Mouse (Mus musculus): ENCODE results near the gene Carns1. TPM values are rescaled to one million over a fixed set of nuclear protein-coding genes. Genes with fewer than 3 reads are reported as not detected.

Gene Carns1
- total RNA-seq, 2 experiments from 2014 or later = 3.1 to 3.5 TPM

DNA sequence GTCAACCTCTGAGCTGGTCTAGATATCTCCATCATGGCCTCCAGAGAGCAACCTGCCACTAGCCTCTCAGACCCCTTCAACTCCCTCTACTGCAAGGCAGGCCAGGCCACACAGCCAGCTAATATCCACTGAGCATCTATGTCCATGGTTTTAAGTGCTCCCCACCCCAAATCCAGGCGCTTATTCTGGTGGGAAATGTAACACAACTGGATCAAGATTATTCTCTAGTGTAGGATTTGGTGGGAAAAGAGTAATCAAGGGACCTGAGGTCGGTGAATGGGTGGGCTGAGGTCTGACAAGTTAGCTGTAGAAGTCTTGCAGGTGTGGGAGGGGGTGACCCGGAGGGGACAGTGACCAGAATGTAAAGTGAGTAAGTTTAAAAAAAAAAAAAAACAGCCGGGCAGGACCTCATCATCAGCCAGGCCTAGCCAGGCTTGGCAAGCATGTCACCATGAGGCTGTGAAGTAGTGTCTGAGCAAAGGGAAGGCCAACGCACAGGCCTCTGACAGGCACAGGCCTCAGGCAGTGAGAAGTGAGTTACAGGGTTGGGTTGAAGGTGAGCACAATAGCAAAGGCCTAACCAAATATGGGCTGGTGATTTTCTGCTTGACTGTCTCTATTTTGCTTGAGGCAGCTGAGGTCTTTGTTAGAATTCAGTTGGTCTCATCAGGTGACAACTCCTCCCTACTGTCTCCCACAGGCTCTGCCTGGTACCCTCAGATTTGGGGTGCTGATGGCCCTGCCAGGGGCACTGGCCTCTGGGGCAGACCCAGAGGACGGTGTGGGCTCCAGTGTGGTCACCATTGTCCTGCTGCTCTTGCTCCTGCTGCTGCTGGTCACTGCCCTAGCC is 19.8 kb downstream of the Carns1 start:
- DNase-seq (ENCODE audit: extremely low spot score in 1 of 2, low spot score in 2 of 2) = no peak

GRCm38 (mm10) chr19:4154437-4155222 is 20.6 kb downstream of the Carns1 start:
- intact Hi-C loops (cut with DNase I) = no loop called here
- DNase-seq (ENCODE audit: extremely low spot score in 1 of 2, low spot score in 2 of 2) = no peak

More for the DNA sequence above, 19.8 kb downstream of the Carns1 start:
- intact Hi-C loops (cut with DNase I) = no loop called here

GRCm38 (mm10) chr19:4153232-4153654 is 22.0 kb downstream of the Carns1 start, which contains the start of gene Ptprcap:
Gene Ptprcap, plus strand, starts transcription at chr19:4153604.
- peak in 1 of 2 experiments; percentile 31 for DNase-seq (ENCODE audit: extremely low spot score in 1 of 2, low spot score in 2 of 2)
- intact Hi-C loops (cut with DNase I) = no loop called here

DNA sequence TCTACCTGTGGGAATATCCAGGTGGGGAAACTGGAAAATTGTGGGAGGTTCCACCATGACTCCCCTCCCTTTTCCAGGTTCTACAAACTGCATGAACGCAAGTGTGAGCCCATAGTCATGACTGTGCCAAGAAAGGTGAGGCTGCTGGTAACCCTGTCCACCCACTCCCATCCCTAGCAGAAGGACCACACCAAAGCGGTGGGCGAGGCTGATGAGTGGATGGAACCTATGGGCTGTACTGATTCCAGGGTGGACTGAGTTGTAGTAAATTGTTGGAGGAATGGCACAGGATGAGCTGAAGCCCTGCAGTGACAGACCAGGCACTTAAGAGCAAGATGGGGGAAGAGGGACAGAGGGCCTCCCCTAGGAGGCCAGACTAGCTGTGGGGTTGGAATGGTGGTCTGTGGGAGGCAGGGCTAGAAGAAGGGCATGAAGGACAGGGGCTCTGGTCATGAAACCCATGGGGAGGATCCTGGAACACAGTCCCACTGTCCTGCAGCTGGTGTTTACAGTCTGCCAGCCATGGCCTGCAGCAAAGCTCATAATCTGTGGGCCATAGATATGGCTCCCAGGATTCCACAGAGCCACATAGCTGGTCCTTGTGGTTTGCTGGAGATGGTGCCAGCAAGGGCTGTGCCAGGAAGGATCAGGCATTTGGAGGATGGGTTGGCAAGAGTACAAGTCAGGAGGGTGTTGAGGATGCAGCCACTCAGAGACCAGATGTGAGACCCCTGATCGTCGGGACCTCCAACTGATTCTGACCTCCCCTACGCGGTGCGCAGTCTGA is 22.6 kb downstream of the Carns1 start:
- DNase-seq (ENCODE audit: extremely low spot score in 1 of 2, low spot score in 2 of 2) = peak in 1 of 2 experiments; percentile 13

DNA sequence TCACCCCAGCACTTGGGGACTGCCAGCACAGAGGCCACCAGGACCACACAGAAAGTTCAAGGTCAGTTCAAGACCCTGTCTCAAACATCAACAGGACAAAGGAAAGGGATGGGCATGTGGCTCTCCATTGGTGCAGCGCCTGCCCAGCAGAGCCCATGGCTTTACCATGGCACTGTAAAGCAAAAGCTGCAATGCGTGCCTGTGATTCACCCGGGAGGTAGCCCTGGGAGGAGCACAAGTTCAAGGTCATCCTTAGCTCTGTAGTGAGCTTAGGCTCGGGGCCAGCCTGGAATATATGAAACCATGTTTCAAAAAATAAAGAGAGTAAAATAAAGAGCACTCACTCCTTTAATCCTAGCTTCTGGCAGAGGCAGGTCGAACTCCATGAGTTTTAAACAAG is 23.4 kb downstream of the Carns1 start:
- intact Hi-C loops (cut with DNase I) = no loop called here
- DNase-seq (ENCODE audit: extremely low spot score in 1 of 2, low spot score in 2 of 2) = no peak

More for the DNA sequence above, 22.6 kb downstream of the Carns1 start:
- intact Hi-C loops (cut with DNase I) = no loop called here

DNA sequence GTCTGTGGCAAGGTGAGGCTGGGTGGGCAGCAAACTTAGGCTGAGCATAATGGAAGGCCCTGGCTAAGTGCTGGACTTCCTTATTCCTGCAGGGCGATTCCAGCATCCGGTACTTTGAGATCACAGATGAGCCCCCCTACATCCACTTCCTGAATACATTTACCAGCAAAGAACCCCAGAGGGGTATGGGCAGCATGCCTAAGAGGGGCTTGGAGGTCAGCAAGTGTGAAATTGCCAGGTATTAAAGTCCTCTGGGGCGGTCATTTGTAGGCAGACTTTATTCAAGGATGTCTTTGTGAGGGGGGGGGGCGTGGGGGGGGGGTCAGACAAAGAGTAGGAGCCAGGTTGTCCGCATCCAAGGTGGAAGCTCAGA is 23.8 kb downstream of the Carns1 start:
- DNase-seq (ENCODE audit: extremely low spot score in 1 of 2, low spot score in 2 of 2) = no peak
- intact Hi-C loops (cut with DNase I) = no loop called here

DNA sequence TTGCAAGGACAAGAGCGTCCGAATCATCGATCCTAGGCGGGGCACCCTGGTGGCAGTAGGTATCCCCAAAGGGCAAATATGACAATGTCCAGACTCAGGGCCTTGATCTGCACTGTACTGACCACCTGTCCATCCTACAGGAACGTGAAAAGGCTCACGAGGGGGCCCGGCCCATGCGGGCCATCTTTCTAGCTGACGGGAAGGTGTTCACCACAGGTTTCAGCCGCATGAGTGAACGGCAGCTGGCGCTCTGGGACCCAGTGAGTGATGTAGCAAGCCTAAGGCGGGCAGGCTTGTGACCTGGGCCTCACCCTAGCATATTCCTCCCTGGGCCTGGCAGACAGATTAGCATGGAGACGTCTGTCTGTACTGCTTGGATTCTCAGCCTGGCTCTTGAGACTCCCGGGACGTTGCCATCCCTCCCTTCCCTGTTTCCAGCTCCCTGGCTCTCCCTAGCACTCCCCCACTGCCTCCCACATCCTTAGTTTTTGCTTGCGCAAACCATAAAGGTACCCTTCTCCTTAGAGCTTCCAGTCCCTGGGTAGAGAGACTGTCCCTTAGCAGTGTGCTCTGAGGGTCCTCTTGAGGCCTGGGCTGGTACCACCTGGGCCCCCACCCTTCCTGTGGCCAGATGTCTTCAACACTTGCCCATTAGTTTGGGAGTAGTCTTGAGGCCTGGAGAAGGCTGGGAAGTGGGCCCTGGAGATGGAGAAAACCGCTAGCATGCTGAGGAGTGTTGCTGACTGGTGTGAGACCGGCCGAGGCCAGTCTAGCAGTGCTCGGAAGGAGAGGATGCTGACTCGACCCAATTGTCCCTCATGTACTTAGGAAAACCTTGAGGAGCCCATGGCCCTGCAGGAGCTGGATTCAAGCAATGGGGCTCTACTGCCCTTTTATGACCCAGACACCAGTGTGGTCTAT is 24.5 kb downstream of the Carns1 start:
- peak in 1 of 2 experiments; percentile 30 for DNase-seq (ENCODE audit: extremely low spot score in 1 of 2, low spot score in 2 of 2)
- intact Hi-C loops (cut with DNase I) = no loop called here

- intact Hi-C loops (cut with DNase I) = no loop called here
- peak in 1 of 2 experiments; percentile 24 for DNase-seq (ENCODE audit: extremely low spot score in 1 of 2, low spot score in 2 of 2)
Measured at GRCm38 (mm10) chr19:4149764-4150461, 25.4 kb downstream of the Carns1 start.

DNA sequence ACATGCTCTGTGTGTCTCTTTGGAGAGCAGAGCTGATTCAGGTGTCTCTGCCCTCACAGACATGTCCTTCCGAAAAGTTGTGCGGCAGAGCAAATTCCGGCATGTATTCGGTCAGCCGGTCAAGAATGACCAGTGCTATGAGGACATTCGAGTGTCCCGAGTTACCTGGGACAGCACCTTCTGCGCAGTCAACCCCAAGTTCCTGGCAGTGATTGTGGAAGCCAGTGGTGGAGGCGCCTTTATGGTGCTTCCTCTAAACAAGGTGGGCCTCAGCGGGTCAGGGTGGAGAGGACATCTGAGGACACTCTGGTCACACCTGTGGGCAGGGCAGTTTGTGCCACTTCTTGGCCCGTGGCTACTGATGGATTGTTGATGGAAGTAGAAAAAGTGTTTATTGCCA is 26.0 kb downstream of the Carns1 start:
- intact Hi-C loops (cut with DNase I) = no loop called here
- DNase-seq (ENCODE audit: extremely low spot score in 1 of 2, low spot score in 2 of 2) = no peak

DNA sequence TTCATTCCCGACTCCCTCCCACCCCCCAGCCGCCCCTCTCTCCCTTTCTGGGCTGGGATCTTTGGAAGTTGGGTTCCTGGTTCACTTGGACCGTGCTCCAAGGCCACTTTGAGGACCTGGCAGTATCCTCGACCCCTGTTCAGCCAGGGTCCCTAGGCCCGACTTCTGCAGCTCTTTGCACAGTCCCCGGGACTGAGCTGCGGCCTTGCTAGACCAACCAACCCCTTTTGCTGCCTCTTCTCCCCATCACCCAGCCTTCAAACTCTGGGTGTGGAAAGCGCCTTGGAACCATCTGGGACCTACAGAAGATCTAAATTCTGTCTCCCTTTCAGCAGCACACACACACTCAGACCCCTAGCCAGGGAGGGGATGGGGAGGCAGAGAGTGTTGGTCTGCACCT is 26.5 kb downstream of the Carns1 start:
- DNase-seq (ENCODE audit: extremely low spot score in 1 of 2, low spot score in 2 of 2) = no peak
- intact Hi-C loops (cut with DNase I) = no loop called here

- intact Hi-C loops (cut with DNase I) = no loop called here
- peak; percentile 90 to 97 for DNase-seq (ENCODE audit: extremely low spot score in 1 of 2, low spot score in 2 of 2)
Measured at GRCm38 (mm10) chr19:4148491-4148806, 26.8 kb downstream of the Carns1 start, which contains the start of gene Coro1b. Gene Coro1b, plus strand, starts transcription at chr19:4148619.

DNA sequence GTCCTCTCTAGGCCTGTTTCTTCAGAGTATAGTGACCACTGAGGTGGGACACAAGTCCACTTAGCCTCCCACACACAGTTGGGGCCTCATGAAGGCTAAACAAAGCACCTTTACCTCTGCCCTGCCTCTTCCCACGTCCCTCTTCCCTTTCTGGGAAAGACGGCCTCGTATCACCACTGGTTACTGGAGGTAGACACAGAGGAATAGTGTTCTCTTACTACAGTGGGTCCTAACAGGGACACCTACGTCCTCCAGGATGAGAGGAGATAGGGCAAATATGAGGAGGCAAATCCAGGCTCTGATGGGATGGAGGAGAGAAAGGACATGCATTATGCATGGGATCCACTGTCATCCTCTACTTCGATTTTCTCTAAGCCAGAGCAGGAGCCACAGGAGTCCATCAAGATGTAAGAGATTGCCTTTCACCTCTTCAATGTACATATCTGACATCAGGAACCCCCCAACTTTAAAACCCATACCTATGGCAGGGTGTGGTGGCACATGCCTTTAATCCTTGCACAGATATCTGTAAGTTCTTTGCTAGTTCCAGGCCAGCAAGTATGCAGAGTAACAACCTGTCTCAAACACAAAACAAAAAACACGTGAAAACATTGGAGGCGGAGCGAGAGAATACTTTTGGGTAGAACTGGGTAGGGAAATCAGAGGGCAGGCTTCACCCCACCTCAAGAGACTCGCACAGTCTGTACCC is 27.3 kb downstream of the Carns1 start:
- no peak for DNase-seq (ENCODE audit: extremely low spot score in 1 of 2, low spot score in 2 of 2)
- intact Hi-C loops (cut with DNase I) = no loop called here

DNA sequence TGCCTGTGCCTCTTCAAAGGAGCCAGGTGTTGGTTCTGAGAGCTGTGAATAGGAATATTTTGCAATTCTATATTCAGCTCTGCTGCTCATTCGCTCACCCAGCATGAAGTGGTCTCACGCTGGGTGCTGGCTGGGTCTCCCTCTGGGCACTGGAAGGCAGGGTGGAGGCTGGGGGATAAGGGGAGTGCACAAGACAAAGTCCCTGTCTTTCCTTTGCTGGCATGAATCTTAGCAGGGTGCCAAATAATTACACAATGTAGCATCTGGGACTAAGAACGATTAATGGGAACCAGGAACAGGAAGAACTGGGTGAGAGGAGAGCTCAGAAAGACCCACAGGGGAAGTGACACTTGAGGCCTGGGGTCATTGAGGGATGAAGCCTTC is 28.3 kb downstream of the Carns1 start:
- intact Hi-C loops (cut with DNase I) = no loop called here
- no peak for DNase-seq (ENCODE audit: extremely low spot score in 1 of 2, low spot score in 2 of 2)

GRCm38 (mm10) chr19:4146366-4147021 is 28.8 kb downstream of the Carns1 start:
- intact Hi-C loops (cut with DNase I) = no loop called here

GRCm38 (mm10) chr19:4145936-4146335 is 29.3 kb downstream of the Carns1 start:
- intact Hi-C loops (cut with DNase I) = no loop called here

More at GRCm38 (mm10) chr19:4146366-4147021, 28.8 kb downstream of the Carns1 start:
- DNase-seq (ENCODE audit: extremely low spot score in 1 of 2, low spot score in 2 of 2) = no peak

More at GRCm38 (mm10) chr19:4145936-4146335, 29.3 kb downstream of the Carns1 start:
- DNase-seq (ENCODE audit: extremely low spot score in 1 of 2, low spot score in 2 of 2) = no peak
